Comparison of ENCODE assay signal across 18 mouse cellular contexts in genomic region chr9:42565921-42566320, GRCm38 (mm10). TPM values are rescaled to one million over a fixed set of nuclear protein-coding genes. Genes with fewer than 3 reads are reported as not detected.
DNase-seq lines count a peak whose midpoint lies in the region.
"Had no signal": no experiment of that assay in that cellular context is flagged by ENCODE, and none has a peak within 500 bp of the region (broad histone marks: within the 10 kb centered on the region; RNA-seq: fewer than 3 reads in every experiment).

No protein-coding gene starts in this region.

- peak; percentile 22 to 52 for DNase-seq in left cerebral cortex, adult 18-20 months (ENCODE audit: low spot score in 2 of 2)
- DNase-seq in left cerebral cortex, adult 11 months (ENCODE audit: low spot score): no peak
- peak; percentile 34 to 41 for DNase-seq in right cerebral cortex, adult 2 months (ENCODE audit: low spot score in 2 of 2)
- DNase-seq in right cerebral cortex, postnatal 4 days: no peak
- DNase-seq in telencephalon, adult 2 months (ENCODE audit: low read depth, low spot score): peak; percentile 57
- no peak for DNase-seq in urinary bladder, postnatal 14 days (ENCODE audit: low spot score)
- DNase-seq: adrenal gland, adult 2 months; adrenal gland, postnatal 14 days; cerebellum, adult 11-12 months; cerebellum, adult 8-10 months; cerebellum, postnatal 10 days; cerebellum, postnatal 36 days; embryo, embryonic 11 days; gastrocnemius, postnatal 10 days; gastrocnemius, postnatal 36 days; heart, adult 2 months; heart, postnatal 14 days; heart, postnatal 4 days had no signal

RNA-seq across cellular contexts. Expression of gene Tbcel, which starts 58.3 kb away (rescaled TPM):
- 10 to 100 TPM; 46.3 to 48.9 TPM for total RNA-seq in left cerebral cortex, adult 18-20 months (2021)

Comparison
In these comparisons a context has a peak if more than half of its experiments do, and no peak if none do; other contexts are left out.
1. DNase-seq: peak in left cerebral cortex, adult 18-20 months (2 of 2), right cerebral cortex, adult 2 months (2 of 2) and telencephalon, adult 2 months (single experiment); none in left cerebral cortex, adult 11 months (single experiment), right cerebral cortex, postnatal 4 days (single experiment) and urinary bladder, postnatal 14 days (single experiment).